Mouse (Mus musculus) erythroid progenitor cell, adult 5-6 weeks (primary cell): ENCODE measurements around the gene Dll3. TPM values are rescaled to one million over a fixed set of nuclear protein-coding genes. Genes with fewer than 3 reads are reported as not detected.
A peak's percentile ranks its signal among the peaks of the same experiment; 100 is the strongest.

Source experiments
- ATAC-seq: replicated peaks from 2 replicates; pipeline ENCODE4 v1.8.0; 2016; ENCODE audit warnings: moderate number of reproducible peaks, mild to moderate bottlenecking, moderate TSS enrichment, inconsistent platforms; ENCODE audit not compliant: poor library complexity, low FRiP score, severe bottlenecking
- total RNA-seq, 2 experiments: library from RNA; stranded (forward) in 1 of 2; stranded (reverse) in 1 of 2; fragments of 150-400 nt in 1 of 2; fragments of 186-747, 209-891 nt in 1 of 2; gene quantifications; 2 replicates each; pipeline versions ENCODE4 v1.2.3 to v1.2.4; 2015 to 2017; ENCODE audit warnings: low replicate concordance in 2 of 2

Gene Dll3
- total RNA-seq, 2 experiments from 2014 or later: not detected

DNA sequence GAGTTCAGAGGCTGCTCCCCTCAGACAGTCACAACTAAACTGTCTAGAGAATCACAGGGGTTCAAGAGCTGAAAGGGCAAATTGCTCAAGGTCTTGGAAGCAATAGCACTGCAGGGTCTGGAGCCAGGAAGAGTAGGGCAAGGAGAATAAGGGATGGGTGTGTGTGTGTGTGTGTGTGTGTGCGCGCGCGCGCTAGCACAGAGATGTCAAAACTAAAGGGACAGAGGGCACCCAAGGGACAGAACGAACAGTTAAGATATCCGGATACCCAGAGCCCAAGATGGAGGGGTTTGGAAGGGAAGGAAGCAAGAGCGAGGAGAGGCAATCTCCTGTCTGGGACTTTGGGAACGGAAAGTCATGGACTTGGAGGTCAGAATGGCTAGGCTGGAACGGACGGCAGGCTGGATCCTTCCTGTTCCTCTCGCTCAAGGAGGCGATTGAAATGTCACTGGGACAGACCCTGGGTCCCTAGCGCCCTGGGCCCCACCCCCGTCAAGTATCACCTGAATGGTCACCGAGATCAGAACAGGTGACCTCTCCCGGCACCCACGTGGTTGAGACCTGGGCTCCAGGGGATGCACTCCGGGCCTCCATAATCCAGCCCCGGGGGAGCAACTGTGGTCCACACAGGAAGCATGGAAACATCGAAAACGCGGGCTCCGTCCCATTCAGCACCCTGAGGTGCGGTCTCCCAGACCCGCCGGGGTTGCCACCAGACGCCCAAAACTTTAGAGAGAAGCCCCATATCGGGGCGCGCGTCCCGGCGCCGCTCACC is 9.3 kb upstream of the Dll3 start:
- no peak for ATAC-seq

- no peak for ATAC-seq
Observed at GRCm38 (mm10) chr7:28309737-28310136, 7.7 kb upstream of the Dll3 start.

GRCm38 (mm10) chr7:28306216-28306615 is 4.2 kb upstream of the Dll3 start:
- ATAC-seq: no peak

DNA sequence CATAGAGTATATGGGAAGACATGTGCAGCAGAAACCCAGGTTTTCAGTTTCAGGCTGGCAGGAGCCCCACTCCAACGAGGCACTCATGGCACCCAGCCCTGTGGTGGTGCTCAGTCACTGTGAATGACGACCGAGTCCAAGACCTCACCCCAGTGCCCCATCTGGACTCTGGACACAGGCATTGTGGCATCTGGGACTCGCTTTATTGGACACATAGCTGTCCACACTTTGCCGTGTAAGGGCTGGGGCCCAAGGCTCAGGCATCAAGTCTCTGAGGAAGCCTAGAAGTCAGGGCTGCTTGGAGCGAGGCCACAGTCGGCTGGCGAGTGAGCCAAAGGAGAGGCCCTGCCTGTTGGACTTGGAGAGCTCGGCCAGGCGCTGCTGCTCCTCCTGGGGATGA is 3.6 kb upstream of the Dll3 start:
- no peak for ATAC-seq

DNA sequence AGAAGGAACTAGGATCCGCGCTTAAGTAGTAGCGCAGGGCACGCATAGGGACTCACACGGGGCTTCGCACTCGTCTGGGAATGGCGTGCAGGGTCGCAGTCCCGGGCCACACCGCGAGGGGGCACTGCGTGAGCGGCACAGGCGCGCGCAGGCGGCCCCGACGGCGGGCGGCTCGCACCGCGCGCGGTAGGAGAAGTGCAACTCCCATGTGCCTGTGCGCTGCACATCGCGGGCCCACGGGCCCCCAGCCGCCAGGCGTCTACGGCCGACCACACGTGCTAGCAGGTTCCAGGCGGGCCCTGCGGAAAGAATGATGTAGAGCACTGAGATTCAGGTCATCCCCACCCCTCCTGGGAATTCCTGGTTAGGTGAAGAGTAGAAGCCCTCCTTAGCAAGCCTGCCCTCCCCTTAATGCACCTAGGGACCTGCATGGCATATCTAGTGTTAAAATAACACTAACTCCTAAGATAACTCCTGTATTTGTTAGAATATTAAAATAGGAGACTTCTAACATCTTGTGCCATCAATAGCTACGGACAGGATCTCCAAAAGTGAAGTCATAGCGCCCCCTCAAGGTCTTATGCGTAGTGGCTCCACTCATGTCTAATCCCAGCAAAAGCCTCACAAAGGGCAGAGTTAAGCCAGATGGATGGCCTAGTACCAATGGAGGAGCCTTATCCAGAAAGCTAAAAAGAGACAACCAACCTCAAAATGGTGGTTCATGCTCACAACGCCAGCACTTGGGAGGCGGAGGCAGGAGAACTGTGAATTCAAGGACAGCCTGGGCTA is 3.0 kb downstream of the Dll3 start:
- no peak for ATAC-seq

DNA sequence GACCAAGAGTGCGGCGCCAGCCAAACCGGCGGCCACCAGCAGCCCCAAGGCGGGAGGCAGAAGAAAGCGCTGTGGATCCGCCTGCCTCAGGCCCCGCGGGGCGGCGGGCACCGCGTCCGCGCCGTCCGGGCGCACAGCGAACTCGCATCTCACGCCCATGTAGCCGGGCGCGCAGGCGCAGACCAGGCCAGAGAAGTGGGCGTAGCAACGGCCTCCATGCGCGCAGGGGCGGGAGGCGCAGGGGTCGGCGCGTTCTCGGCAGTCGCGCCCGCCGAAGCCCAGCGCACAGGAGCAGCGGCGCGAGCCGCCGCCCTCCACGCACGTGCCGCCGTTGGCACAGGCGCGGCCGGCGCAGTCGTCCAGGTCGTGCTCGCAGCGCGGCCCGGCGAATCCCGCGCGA is 7.6 kb downstream of the Dll3 start:
- ATAC-seq: no peak

- no peak for ATAC-seq
Observed at GRCm38 (mm10) chr7:28290638-28291590, 11.1 kb downstream of the Dll3 start, which contains the start of gene Selenov. TSS of gene Selenov (minus strand) at chr7:28291186.

DNA sequence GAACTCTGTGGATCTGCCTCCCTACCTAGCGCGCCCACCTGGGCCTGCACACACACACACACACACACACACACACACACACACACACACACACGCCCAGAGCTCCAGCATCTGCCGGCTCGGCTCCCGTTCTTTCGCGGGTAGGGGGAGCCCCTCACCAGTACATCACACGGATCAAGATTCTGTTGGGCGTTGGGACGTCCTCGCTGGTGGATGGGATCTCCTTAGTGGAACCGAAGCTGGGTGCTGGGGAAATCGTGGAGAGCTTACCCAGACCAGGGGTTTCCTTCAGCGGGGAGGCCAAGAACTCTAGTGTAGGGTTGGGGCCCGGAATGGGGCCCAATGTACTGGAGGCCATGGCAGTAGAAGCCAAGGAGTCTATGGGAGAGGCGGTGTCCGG is 11.9 kb downstream of the Dll3 start:
- no peak for ATAC-seq

GRCm38 (mm10) chr7:28280630-28281029 is 21.4 kb downstream of the Dll3 start:
- ATAC-seq: no peak

- ATAC-seq: no peak
Observed at GRCm38 (mm10) chr7:28278279-28278652, 23.8 kb downstream of the Dll3 start.

GRCm38 (mm10) chr7:28277615-28278278 is 24.3 kb downstream of the Dll3 start, which contains the start of gene Eid2b:
TSS of gene Eid2b (plus strand) at chr7:28277739.
- peak; percentile 94 for ATAC-seq

DNA sequence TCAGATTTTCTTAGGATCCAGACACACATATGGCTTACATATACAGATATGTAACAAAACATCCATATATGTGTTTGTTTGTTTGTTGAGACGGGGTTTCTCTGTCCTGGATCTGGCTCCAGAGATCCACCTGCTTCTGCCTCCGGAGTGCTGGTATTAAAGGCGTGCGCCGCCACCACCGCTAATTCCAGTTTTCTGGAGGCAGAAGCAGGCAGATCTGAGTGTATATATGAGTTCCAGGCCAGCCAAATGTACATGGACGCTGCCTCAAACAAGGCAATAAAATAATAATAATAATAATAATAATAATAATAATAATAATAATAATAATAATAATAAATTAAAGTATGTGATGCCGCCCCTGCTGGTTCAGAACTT is 24.8 kb downstream of the Dll3 start:
- ATAC-seq: no peak

DNA sequence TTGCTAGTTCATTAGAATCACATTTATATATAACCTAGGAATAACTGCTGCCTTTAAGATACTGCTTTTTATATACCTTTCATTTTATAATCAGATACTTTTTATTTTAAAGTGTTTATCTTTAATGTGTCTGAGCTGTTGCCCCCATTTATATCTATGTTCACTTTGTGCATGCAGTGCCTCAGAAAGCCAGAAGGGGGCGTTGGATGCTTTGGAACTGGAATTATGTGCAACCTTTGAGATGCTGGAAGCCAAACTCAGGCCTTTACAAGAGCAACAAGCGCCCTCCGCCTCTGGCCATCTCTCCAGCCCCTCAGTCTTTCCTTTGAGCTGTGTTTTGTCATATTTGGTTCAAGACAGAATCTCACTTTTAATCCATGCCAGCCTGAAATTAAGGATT is 30.3 kb downstream of the Dll3 start:
- no peak for ATAC-seq

DNA sequence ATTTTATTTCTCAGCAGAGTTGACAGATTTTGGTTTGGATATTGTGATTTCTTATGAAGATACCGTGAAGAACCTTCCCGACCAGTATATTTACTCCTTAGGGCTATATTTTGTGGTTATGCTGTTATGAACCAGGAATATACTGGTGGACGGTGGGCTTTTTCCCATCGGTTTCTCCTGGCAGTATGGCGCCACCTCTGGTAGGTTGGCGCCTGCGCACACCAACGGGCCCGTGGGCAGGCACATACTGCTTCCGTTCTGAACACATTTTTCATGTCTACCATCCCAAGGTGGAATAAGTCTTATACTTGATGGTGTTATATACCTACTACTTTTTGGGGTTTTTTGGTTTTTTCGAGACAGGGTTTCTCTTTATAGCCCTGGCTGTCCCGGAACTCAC is 32.7 kb downstream of the Dll3 start:
- ATAC-seq: no peak

DNA sequence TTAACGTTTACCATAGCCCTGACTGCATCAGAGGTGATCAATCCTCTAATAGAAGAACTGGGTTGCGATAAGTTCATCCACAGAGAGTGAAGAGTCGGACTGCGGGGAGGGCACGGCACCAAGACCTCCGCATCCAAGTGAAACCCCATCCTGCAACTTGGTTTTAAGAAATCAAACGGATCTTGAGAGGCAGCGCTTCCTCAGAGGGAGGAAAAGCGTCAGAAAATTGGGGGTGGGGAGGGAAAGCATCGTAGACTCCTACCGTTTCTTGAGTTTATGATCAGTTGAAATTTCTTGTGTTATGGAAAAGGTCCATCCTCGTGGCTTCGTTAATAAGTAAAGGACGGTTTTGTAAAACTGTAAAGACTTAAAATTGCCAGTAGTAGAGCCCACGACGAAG is 33.5 kb downstream of the Dll3 start:
- ATAC-seq: no peak

DNA sequence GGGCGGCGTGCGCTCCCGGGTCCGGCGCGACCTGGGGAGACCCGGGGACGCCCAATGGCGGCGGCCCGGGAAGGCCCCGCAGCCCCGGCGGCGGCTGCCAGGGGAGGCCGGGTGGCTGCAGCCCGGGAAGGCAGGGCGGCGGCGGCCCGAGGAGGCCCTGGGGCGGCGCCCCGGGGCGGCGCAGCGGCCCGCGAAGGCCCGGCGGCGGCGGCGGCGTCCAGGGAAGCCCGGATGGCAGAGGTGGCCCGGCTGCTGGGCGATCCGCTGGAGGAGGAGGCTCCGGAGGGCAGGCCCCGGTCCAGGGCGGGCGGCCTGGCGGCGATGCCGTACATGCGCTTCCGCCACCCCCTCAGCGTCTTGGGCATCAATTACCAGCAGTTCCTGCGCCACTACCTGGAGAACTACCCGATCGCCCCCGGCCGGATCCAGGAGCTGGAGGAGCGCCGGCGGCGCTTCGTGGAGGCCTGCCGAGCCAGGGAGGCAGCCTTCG is 34.0 kb downstream of the Dll3 start:
- ATAC-seq: no peak

DNA sequence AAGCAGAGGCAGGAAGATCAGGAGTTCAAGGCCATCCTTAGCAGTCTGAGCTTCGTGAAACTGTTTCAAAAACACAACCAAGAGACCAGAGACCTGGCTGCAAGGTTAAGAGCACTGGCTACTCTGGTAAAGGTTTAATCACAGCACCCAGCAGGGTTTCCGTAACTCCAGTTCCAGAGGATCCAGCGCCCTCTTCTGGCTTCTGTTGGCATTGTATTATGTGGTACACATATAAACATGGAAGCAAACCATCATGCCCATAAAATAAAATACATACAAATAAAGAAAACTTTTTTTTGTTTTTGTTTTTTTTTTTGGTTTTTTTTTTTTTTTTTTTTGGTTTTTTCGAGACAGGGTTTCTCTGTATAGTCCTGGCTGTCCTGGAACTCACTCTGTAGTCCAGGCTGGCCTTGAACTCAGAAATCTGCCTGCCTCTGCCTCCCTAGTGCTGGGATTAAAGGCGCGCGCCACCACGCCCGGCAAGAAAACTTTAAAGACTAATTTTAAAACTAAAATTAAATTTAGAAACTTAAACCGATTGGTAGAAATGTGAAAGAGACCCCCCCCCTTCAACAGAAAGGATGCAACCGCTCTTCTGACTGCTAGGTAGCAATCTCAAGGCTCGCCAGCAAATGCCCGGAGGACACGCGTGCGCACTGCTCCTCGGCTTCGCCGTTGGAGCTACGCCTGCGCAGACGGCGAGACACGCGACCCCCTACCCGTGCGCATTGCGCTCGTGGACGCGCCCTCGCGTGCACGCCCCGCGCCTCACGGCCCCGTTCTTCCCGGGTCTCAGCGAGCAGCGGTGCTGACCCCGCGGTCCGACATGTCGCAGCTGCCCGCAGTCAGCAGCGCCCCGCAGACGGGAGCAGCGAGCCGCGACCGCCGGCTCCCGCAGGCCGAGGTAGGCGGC is 34.7 kb downstream of the Dll3 start, which contains the start of gene Eid2:
Gene Eid2, plus strand, starts transcription at position 753 of the 913 bp plus-strand sequence.
- ATAC-seq: no peak

DNA sequence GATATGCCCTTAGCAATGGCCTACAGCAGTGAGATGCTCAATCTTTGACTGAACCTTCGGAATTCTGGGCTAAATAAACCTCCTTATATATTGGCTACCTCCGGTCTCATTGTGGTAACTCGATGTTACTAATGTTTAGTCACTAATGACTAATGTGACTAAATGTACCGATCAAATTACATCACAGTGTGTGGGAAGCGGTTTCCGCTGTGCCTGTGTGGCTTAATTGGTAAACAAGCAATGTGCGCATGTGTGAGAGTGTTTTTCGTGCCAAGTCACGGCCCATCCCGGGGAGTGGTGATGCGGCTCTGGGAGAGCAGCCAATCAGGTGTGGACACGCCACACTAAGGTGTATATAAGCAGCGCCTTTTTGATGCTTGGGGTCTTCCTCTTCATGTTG is 36.6 kb downstream of the Dll3 start:
- ATAC-seq: no peak
